Mouse (Mus musculus) right cerebral cortex, postnatal 14 days (tissue): ENCODE results near the gene Gtpbp8.

Experiments used
- DNase-seq: peaks from one replicate; pipeline ENCODE4 v3.0.0; 2022

Gtpbp8 gene

DNA sequence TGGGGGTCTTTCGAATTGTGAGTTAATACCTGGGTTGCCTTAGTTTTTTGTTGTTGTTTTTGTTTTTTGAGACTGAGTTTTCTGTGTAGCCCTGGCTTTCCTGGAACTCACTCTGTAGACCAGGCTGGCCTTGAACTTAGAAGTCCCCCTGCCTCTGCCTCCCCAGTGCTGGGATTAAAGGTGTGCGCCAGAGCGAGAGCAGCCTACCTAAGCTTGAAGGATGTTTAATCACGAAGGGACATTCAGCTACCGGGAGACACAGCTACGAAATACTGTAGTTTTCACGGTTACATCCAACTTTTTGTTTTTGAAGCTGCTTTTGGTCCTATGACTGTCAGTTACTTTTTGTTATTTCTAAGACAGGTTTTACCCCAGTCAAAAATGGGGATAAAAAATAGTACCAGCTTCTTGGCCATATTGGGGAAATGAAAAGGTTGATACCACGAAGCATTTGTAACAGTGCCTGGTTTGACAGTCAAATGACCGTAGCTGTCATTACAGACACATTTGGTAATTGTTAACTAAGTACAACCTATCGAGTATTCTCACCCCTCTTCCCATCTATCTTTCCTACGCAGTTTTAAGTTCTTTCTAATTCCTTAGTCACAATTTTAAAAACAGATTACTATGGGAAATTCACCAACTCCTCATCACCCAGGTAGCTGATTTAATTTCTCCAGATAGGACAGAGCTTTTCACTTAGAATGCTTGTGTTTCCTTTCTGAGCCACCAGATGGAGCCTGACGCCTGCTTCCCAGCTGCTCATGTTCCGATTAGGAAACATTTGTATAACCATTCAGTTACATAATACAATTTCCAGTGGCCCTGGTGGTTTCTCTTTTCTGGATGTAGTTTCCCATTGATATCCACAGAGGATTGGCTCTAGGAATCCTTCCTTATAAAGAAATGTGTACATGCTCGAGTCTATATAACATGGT is 20.6 kb downstream of the Gtpbp8 start:
- peak; percentile 70 for DNase-seq

DNA sequence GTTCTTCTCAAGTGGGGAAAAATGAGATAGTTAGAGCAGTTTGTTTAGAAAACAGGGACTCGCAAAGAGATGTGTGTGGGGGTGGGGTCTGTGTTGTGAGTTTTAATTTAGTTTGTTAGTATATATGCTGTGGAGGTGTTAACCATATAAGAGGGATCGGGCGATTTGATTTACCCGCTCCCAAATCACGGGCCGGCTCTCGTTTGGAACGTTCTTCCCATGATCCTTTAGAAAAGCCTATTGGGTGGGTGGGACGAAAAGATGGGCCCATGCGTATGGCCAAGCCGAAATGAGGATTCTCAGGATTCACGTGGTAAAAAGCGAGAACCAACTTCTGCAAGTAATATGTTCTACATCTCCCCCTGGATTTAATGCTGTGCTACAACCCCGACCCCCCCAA is 21.3 kb downstream of the Gtpbp8 start:
- DNase-seq, result peak; percentile 40

DNA sequence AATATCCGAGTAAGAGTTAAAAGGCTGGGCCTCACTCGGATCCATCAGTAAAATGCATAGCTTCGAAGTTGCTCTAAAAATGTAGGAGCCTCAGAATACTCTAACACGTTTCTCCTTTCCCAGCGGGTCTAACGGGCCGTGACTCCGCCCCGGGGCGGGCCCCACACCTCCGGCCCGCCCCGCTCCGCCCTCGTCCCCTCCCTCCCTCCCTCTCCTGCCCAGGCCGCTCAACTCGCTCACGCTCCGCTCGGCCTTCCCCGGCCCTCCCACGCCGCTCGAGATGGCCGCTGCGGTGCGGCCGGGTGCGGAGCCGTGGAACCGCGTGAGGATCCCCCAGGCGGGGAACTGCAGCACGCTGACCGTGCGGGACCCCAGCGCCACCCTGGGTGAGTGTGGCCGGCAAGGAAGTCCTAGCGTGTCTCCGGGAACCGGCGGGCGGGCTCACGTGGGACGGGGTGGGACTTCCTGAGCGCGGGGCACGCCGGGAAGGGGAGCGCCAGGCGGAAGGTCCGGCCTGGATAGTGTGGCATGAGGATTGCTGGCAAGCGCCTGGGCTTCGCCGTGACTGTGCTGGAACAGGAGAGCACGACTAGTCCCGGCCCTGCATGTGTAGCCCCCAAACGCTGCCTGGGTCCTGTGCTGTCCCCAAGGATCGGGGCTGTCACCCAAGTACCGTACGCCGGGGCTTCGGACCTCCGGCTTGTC is 21.9 kb downstream of the Gtpbp8 start, which contains the start of gene Nepro:
TSS of gene Nepro (plus strand) at position 219 of the 705 bp plus-strand sequence.
- peak; percentile 91 for DNase-seq

DNA sequence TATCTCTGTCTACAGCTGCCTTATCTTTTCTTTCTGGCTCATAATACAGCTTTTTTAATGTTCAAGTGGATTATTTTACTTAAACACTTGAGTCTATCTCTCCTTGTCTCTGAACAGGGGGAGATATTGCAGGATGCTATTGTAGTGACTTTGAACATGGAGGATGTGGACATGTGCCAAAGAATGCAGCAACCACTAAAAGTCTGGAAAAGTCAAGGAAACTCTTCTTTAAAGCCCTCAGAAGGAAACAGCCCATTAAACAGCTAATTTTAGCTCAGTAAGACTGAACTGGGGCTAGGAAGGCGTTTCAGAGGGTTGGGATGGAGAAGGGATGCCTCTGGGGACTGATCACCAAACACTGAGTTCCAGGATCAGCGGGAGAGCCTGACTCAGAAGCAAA is 23.5 kb downstream of the Gtpbp8 start:
- no peak for DNase-seq

DNA sequence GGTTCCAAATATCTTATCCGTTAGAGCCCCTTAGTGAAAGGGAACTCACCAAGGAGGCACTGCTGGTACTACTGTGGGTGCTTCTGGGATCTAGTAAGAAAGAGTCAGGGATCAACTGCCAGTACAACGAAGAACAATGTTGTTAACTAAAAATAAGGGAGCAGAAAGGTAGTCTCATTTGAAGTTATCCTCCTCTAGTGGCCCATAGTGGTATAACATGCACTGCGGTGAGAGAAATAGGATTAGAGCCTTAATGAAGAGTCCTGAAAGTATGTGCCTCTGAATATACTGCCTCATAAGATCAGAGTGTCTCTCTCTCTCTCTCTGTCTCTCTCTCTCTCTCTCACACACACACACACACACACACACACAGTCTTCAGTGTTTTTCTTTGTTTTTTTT is 25.6 kb downstream of the Gtpbp8 start:
- no peak for DNase-seq

DNA sequence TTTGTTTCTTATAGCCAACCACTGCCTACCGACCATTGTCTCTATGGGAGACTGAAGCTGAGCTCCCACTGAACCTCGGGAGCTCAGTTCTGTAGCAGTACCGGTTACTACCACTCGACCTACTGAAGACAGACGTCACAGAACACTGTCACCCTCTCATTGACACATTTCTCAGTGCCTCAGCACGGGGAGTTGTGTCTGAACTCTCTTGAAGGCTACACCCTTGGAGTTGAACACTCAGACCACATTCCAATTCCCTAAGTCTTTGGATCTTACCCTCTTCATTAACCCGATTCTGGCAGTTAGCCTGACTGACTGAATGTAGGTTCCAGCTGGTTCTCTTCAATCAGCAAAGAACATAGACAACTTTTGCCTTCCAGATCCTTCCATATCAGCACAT is 26.8 kb downstream of the Gtpbp8 start:
- no peak for DNase-seq

DNA sequence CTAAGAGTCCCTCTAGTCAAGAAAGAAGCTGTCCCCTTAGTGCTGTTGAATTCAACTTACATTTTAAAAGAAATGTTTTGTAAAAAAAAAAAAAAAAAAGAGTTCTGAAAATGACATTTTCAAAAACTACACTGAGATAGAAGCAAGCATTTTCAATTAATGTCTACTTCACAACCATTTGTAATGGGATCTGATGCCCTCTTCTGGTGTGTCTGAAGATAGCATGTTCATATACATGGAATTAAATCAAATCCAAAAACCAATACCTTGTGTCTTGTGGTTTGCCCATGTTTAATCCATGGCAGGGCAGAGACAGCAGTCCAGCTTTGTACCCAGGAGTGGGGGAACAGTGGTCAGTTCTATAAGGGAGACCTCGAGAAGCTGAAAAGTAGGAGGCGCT is 28.3 kb downstream of the Gtpbp8 start:
- no peak for DNase-seq

DNA sequence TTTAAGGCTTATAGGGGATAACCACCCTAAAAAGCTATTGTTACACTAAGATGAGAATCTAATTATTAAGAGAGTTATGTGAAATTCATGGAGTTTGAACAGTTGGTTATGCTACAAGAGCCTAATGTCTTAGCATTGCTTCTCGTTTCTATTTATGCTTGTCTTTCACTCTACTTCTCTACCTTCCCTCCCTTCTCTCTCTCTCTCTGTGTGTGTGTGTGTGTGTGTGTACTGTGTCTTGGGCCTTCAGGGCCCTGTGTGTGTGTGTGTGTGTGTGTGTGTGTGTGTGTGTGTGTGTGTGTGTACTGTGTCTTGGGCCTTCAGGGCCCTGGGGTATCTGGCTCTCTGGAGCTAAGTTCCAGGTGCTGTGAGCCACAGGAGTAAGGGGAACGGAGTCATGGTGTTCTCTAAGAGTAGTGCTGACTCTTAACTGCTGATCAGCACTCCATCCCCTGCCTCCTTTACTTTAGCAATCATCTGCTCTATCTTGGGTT is 29.0 kb downstream of the Gtpbp8 start:
- no peak for DNase-seq

DNA sequence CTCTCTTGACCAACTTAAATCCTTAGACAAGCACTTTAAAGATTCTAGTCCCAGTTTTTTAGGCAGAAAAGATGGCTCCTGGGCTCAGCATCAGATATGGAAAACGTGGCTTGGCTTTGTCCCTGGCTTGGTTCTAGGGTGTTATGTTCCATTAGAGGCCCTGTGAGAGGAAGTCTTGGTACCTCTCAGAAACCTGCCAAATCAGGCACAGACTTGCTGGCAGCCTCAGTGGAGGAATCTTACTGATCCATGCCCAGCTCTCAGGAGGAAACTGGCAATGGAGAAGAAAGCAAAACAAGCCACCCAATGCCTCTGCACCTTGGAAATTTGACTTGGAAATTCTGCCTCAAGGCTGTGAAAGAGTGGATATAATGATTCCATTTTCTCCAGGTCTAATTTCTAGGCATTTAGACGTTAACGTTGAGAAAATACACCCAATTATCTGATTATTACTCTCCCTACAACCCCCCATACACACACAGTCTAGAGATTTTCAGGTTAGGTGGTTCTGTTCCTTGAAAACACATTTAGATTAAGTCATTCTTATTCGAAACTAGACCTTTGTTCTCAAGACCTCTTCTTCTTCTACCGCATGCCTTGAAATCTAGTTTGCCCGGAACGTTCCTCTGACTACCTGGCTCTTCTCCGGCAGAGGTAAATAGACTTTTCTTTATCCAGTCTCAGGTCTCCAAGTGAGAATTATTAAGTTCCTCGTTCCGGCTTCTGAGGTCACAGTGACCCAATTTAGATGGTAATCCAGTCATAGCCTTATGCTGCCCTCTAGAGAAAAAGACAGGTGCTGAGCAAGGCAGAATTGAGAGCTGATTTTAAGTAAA is 29.6 kb downstream of the Gtpbp8 start:
- no peak for DNase-seq

DNA sequence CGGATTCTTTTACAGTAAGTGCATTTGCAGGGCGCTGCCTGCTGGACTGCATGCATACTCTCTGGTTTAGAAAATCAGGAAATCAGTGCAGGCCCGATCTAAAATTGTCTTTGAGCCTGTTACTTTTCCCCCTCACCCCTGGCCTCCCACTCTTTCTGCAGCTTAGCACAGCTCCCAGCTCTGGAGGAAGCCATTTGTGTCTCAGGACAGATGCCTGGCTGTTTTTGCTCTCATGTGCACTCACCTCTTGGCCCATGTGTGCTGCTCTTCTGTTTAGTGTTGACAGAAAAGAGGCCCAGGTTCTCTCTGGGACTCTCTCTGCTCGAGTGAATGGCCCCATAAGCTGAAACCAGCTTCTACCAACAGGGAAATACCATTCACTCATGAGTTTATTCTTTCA is 42.7 kb downstream of the Gtpbp8 start:
- no peak for DNase-seq

DNA sequence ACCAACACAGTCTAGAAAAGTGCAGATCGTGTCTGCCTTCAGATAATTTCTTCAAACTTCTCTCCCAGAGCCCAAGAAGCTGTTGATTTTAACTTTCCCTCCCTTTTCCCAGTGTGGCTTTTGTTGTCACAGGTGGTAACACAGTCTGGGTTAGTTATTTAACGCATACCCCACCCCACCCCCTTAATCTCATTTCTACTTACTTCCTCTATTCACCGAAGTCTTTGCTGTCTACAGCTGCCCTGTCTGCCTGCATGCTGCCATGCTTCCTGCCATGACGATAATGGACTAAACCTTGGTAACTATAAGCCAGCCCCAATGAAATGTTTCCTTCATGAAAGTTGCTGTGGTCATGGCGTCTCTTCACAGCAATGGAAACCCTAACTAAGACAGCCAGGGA is 43.9 kb downstream of the Gtpbp8 start:
- no peak for DNase-seq

DNA sequence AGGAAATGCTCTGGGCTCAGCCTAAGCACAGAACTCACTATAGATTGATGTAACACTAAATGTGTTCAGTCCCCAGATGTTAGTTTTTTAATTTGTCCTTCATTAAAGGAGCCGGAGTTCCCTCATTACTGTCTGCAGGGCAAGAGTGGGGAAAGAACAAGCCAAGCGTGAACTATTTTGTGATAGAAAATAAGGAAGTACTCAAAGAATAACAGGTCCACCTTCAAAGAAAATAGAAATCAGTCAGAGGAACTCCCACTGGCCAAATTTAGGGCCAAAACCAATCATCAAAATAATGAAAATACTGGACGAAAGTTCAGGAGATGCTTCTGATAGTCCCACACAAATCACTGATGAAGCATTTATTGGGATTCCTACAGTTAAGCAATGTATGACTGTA is 45.0 kb downstream of the Gtpbp8 start:
- DNase-seq, result no peak

DNA sequence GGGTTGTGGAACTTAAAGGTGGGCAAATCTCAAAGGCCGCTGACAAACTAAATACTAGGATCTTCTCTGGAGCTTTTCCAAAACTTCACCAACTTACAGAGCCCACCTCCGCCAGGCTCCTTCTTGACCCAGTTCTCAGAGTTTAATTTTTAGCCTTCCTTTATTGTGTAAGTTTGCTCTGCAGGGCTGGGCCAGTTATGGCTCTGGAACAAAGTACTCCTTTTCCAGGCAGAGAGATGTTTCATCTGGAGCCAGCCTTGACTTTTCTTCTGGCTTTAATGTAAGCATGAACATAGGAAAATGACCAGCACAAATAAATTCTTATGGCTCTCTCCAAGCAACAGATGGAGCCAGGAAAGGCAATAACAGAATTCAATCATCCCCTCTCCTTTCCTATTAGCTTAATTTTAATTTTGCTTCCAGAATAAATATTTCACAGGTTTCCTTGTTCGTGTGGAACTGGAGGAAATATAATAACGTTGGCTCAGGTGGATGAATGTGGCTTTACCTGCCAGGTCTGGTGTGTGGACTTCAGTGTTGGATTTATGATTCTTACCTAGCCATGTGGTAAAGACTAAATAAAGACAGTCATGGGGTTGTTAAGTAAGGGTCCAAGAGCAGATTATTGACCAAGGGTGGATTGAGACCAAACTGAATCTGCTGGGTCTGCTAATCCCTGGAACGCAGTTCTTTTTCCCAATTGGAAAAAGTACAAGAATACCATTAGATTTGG is 48.5 kb downstream of the Gtpbp8 start:
- DNase-seq, result no peak

DNA sequence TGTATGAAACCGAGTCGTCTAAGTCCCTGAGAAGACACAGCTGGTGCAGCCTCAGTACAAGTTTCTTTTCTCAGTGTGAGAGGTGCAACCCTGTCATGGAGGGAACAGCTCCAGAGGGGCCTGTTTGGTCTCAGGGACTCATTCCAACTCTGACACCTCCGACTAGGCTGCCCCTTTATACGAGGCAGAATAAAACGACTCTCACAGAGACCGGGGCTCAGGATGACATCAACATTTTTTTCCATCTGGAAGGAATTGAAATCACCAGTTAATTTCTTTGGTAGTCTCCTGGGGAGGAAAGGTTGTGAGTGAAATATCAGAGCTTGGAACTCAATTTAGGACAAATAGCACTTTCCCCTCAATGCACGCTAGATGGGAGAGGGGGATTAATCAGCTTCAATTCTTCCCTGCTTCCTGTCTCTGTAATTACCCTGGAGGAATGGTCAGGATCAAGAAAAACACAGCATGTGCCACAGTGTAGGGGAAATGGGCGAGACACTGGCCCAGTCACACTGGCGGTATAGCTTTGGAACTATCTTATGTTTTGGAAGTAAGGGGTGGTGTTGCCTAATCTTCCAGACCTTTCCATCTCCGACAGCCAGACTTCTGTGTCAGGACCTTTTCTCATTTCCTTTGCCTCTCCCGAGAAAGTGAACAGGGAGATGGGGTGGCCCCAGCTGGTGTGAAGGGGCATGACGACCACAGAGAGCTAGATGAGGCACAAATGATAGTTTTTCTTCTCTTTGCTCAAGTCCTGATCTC is 50.1 kb downstream of the Gtpbp8 start:
- DNase-seq, result no peak

DNA sequence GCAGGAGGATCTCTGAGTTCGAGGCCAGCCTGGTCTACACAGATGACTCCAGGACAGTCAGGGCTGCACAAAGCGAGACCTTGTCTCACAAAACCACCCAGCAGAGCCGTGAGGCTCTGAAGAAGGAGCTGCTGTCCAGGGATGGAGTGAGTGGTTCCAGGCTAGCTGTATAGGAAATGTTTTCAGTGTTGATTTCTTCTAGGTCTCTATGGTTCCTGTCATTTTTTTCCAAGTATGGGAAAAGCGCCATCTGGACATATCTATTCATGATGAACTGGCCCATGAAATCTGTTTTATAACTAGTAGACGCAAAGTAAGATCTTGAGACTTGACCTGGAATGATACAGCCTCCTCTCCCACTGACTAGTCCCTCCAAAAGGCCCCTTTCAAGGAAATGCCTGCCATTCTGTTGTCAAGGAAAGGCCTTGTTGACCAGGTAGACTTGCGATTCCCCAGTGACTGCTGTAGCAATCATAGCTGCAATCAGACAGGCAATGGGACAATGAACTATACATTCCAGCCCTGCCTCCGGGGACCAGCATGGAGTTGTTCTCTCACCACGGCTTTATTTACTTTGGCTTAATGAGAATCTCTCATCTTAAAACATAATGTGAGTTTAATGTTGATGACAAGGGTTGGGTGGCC is 50.8 kb downstream of the Gtpbp8 start:
- DNase-seq, result no peak

DNA sequence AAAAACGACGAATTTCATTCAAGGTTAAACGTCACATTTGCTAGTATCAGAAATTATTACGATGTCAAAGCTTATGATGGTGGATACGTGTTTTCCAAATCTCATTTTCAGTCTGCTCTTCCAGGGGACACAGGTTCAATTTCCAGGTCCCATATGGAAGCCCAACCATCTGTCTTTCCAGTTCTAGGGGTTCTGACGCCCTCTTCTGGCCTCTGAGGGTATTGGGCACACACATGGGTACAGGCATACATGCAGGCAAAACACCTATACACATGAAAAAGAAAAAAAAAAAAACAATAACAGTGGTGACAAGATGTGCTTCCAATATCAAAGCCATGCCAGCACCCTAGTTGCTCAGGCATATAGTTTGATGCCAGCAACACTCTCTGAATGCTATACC is 52.5 kb downstream of the Gtpbp8 start:
- no peak for DNase-seq

DNA sequence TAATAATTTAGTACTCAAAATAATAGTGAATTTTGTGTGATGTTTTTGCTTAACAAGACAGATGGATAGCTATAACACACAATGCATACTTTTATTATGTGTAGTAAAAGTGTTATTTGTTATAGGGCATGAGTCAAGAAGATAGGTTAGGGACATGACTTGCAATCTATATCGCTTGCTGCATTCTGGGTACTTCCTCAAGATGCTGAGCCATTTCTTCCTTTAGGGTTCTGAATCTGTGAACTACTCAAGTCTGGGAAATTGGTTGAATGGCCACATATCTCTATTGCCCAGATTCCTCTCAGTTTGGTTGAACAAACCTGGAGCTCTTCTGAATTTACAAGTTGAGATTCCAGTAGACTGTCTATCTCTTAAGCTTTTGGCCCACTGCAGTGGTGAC is 53.6 kb downstream of the Gtpbp8 start:
- no peak for DNase-seq

DNA sequence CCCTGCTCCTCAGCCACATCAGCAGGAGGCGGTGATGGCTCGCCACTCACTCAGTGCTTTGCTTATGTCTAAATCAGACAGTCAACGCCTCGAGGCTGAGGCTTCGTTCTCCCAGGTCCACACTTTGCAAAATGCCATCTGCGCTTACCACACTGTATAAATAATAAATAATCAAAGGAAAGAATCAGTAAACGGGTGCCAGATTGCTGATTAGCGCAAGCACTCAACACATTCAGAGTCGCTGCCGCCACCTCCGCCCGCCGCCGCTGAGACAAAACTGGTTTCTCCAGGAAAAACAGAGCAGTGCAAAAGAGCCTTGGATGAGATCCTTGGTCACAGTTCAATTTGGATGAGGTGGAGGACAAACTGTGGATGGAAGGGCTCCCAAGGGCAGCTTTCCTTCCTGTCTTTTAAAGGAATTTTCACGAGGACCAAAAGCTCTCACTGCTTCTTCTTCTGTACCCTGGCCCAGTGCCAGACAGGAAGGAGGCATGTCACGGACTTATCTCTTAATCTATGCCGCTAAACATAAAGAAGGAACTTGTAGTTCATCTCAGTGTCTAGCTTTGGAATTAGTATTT is 54.5 kb downstream of the Gtpbp8 start:
- DNase-seq, result peak; percentile 57

DNA sequence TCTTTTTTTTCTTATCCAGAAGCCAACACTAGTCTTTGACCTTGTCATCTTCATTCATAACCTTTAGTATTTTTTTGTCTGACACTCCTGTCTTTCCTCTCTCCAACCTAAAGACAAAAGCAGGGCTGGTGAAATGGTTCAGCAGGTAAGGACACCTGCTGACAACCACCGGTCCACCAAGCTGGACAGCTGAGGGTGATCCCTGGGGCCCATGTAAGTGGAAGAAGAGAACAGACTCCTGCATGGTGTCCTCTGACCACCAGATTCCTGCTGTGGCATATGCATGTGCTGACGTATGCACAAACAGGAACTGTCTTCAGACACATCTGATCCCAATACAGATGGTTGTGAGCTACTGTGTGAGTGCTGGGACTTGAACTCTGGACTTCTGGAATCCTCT is 55.1 kb downstream of the Gtpbp8 start:
- no peak for DNase-seq

DNA sequence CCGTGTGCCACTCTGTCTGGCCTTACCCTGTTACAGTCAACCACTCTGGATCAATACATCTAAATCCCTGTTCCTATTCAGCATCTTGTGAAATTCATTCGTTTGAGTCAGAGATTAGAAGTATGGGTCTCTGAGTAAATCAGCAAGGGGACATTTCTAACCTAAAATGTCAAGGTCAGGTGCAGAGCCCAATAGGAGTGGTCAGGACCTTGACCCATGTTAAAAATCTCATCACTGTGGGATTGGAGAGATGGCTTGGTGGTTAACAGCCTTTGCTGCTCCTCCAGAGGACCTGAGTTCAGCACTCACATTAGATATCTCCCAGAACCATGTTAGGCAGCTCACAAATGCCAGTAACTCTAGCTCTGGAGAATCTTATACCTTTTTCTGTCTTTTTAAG is 55.7 kb downstream of the Gtpbp8 start:
- DNase-seq, result no peak

DNA sequence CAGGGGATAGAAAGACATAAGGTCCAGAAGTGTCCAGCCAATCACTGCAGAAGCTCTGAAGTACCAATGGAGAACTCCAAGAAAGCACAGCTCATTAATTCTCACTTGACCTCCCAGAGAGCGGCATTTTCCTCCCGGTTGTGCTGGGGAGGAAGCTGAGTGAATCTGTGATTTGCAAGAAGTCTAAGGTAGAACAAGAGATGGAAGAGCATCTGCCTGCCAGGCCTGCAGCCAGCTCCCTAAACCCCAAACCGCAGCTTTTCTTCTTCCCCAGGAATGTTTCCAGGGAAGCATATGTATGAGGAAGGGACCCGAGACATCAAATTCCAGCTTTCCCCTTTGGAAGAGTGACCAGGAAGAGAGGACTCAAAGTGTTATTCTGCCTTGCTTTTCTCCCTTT is 57.7 kb downstream of the Gtpbp8 start:
- DNase-seq, result no peak
